Mouse (Mus musculus): ENCODE measurements at regions not wholly inside any gene's neighbourhood (a gene's known extent, or its start where the extent isn't known, plus 50 kb on each side); places are given as distances from the start of the nearest gene placed in this dataset.

DNA sequence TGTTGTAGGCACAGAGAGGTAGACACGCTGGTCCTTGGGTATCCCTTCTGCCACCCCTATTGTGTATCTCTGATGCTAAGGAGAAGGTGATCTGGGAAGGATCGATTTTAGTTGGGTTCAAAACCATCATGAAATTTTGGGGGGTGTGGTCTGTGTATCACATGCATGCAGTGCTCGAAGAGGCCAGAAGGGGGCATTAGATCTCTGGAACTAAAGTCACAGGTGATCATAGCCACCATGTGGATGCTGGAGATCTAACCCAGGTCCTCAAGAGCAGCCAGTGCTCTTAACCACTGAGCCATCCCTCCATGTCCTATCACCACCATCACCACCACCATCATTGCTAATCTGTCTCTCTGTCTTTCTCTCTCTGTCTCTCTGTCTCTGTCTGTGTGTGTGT is 100.4 kb upstream of the Eya4 start:
- TF ChIP-seq POLR2A (IDR thresholded peaks at IDR 0.05; ENCODE audit: insufficient read length, low read depth): no peak
- no peak for TF ChIP-seq MAX (IDR thresholded peaks at IDR 0.05; ENCODE audit: low read depth)
- no peak for TF ChIP-seq MYOD1 (IDR thresholded peaks at IDR 0.05; ENCODE audit: control insufficient read depth in 1 of 3, insufficient read length in 2 of 3, low read depth in 2 of 3)
- TF ChIP-seq MYOG (IDR thresholded peaks at IDR 0.05; ENCODE audit: control insufficient read depth in 1 of 3, insufficient read depth in 1 of 3, insufficient read length in 2 of 3, low read depth in 2 of 3): no peak
- TF ChIP-seq E2F4 (IDR thresholded peaks at IDR 0.05; ENCODE audit: insufficient read depth): no peak
- TF ChIP-seq POLR2AphosphoS2 (IDR thresholded peaks at IDR 0.05; ENCODE audit: insufficient read length, low read depth): no peak
- no peak for TF ChIP-seq USF1 (IDR thresholded peaks at IDR 0.05; ENCODE audit: low read depth)
- no peak for TF ChIP-seq SRF (IDR thresholded peaks at IDR 0.05; ENCODE audit: control insufficient read depth, insufficient read length, low read depth)
- TF ChIP-seq REST (IDR thresholded peaks at IDR 0.05; ENCODE audit: insufficient read depth, insufficient read length): no peak
- TF ChIP-seq CEBPB (IDR thresholded peaks at IDR 0.05; ENCODE audit: insufficient read depth, poor library complexity, severe bottlenecking): no peak

Measured in myocyte (in vitro differentiated cells).